Mouse (Mus musculus) kidney, embryonic 15.5 days (tissue): Measurements from ENCODE around the gene Schip1. TPM values are rescaled to one million over a fixed set of nuclear protein-coding genes. Genes with fewer than 3 reads are reported as not detected.

Experiments used
- ATAC-seq: fragments of 200-750 bp; cut with Nextera tagmentation; replicated peaks from 2 replicates; pipeline ENCODE4 v1.8.0; 2017; ENCODE audit warnings: moderate TSS enrichment; ENCODE audit not compliant: low FRiP score
- H3K27ac ChIP-seq: fragments of 300-500 bp; sonication (generic); 2 replicates; pipeline ENCODE4 v1.5.1; 2015; ENCODE audit warnings: mild to moderate bottlenecking, inconsistent platforms
- H3K27me3 ChIP-seq: fragments of 300-500 bp; sonication (generic); 2 replicates; pipeline ENCODE4 v1.6.1; 2015; ENCODE audit warnings: inconsistent platforms
- H3K36me3 ChIP-seq: fragments of 300-500 bp; sonication (generic); 2 replicates; pipeline ENCODE4 v1.6.1; 2015; ENCODE audit warnings: inconsistent platforms
- H3K4me1 ChIP-seq: fragments of 300-500 bp; sonication (generic); 2 replicates; pipeline ENCODE4 v1.6.1; 2015; ENCODE audit warnings: inconsistent platforms
- H3K4me2 ChIP-seq: fragments of 300-500 bp; sonication (generic); 2 replicates; pipeline ENCODE4 v1.6.1; 2015; ENCODE audit warnings: moderate library complexity, mild to moderate bottlenecking, inconsistent platforms
- H3K4me3 ChIP-seq: fragments of 300-500 bp; sonication (generic); replicated peaks from 2 replicates; pipeline ENCODE4 v1.5.1; 2015; ENCODE audit warnings: mild to moderate bottlenecking, inconsistent platforms
- H3K9ac ChIP-seq: fragments of 300-500 bp; sonication (generic); 2 replicates; pipeline ENCODE4 v1.6.1; 2015; ENCODE audit warnings: mild to moderate bottlenecking, inconsistent platforms
- H3K9me3 ChIP-seq: fragments of 300-500 bp; sonication (generic); replicated peaks from 2 replicates; pipeline ENCODE4 v1.6.1; 2016; ENCODE audit warnings: inconsistent platforms
- WGBS: fragments of 180-500 bp; shearing (Covaris S2); methylation state at CpG from one replicate; pipeline ENCODE4 v1.1.7; 2015; ENCODE audit warnings: mixed read lengths; 5-methylcytosine and 5-hydroxymethylcytosine counted together
- polyA plus RNA-seq: library from polyadenylated mRNA; unstranded; fragments of >200 nt; fragmentation: Nextera tagmentation; extraction: Ambion mirVana; gene quantifications from 2 replicates; pipeline ENCODE4 v1.2.1, GENCODE M21; 2015

The Schip1 gene
- polyA plus RNA-seq, 1 experiment from 2014 or later = 51.3 TPM

- 94% methylated on average over 3 of the region's 3 CpGs for WGBS
- Histone ChIP-seq H3K4me2 (no peak overlapping the region), H3K9ac (no peak overlapping the region), H3K9me3 (no peaks in the 10 kb centered on the region), H3K27ac (no peak overlapping the region), H3K4me3 (no peak overlapping the region), H3K27me3 (no peaks in the 10 kb centered on the region), H3K4me1 (peaks cover 18% of the 10 kb centered on the region; the same call in 1 of the 2 replicates), H3K36me3 (peaks cover 17% of the 10 kb centered on the region)
- no peak for ATAC-seq
Measured at GRCm38 (mm10) chr3:68621971-68622370, 557.4 kb downstream of the Schip1 start.

- no peaks in the 10 kb centered on the region for H3K9me3 ChIP-seq
- WGBS = 87% methylated on average over 5 of the region's 5 CpGs
- no peak overlapping the region for H3K9ac ChIP-seq
- no peak overlapping the region for H3K4me2 ChIP-seq
- ATAC-seq = no peak
- no peaks in the 10 kb centered on the region for H3K27me3 ChIP-seq
- no peak overlapping the region for H3K27ac ChIP-seq
- H3K4me3 ChIP-seq = no peak overlapping the region
- peaks cover 17% of the 10 kb centered on the region; the same call in 1 of the 2 replicates for H3K4me1 ChIP-seq
- peaks cover 17% of the 10 kb centered on the region for H3K36me3 ChIP-seq
Measured at GRCm38 (mm10) chr3:68623036-68623435, 558.4 kb downstream of the Schip1 start.

GRCm38 (mm10) chr3:68624471-68624870 is 559.9 kb downstream of the Schip1 start:
- Histone ChIP-seq H3K4me3 (no peak overlapping the region), H3K36me3 (peaks cover 17% of the 10 kb centered on the region), H3K9ac (no peak overlapping the region), H3K27me3 (no peaks in the 10 kb centered on the region), H3K4me1 (peaks cover 13% of the 10 kb centered on the region; the same call in 1 of the 2 replicates), H3K9me3 (no peaks in the 10 kb centered on the region), H3K27ac (no peak overlapping the region), H3K4me2 (no peak overlapping the region)
- no peak for ATAC-seq
- WGBS = 87% methylated on average over 6 of the region's 6 CpGs

GRCm38 (mm10) chr3:68630261-68630660 is 565.7 kb downstream of the Schip1 start:
- no peaks in the 10 kb centered on the region for H3K27me3 ChIP-seq
- H3K4me1 ChIP-seq = peaks cover 3% of the 10 kb centered on the region; the same call in 1 of the 2 replicates
- WGBS = 80% methylated on average over 4 of the region's 4 CpGs
- no peak overlapping the region for H3K4me2 ChIP-seq
- no peak for ATAC-seq
- H3K9ac ChIP-seq = no peak overlapping the region
- no peak overlapping the region for H3K4me3 ChIP-seq
- 0 out of 2 replicates have a peak, but pooled peaks cover 4% of the 10 kb centered on the region for H3K36me3 ChIP-seq
- no peaks in the 10 kb centered on the region for H3K9me3 ChIP-seq
- no peak overlapping the region for H3K27ac ChIP-seq

GRCm38 (mm10) chr3:68630821-68631220 is 566.2 kb downstream of the Schip1 start:
- Histone ChIP-seq H3K9ac (no peak overlapping the region), H3K36me3 (0 out of 2 replicates have a peak, but pooled peaks cover 4% of the 10 kb centered on the region), H3K4me2 (no peak overlapping the region), H3K9me3 (no peaks in the 10 kb centered on the region), H3K4me3 (no peak overlapping the region), H3K4me1 (no peaks in the 10 kb centered on the region), H3K27me3 (no peaks in the 10 kb centered on the region), H3K27ac (no peak overlapping the region)
- 56% methylated on average over 3 of the region's 3 CpGs for WGBS
- ATAC-seq = no peak

- WGBS = 73% methylated on average over 3 of the region's 3 CpGs
Measured at GRCm38 (mm10) chr3:68632714-68633113, 568.1 kb downstream of the Schip1 start.

GRCm38 (mm10) chr3:68633577-68633976 is 569.0 kb downstream of the Schip1 start:
- Histone ChIP-seq H3K9me3 (no peaks in the 10 kb centered on the region), H3K4me2 (no peak overlapping the region), H3K36me3 (no peaks in the 10 kb centered on the region), H3K27me3 (no peaks in the 10 kb centered on the region), H3K27ac (no peak overlapping the region), H3K4me1 (no peaks in the 10 kb centered on the region), H3K4me3 (no peak overlapping the region), H3K9ac (no peak overlapping the region)
- 92% methylated on average over 4 of the region's 4 CpGs for WGBS
- ATAC-seq = no peak

More at GRCm38 (mm10) chr3:68632714-68633113, 568.1 kb downstream of the Schip1 start:
- Histone ChIP-seq H3K36me3 (no peaks in the 10 kb centered on the region), H3K9ac (no peak overlapping the region), H3K4me2 (no peak overlapping the region), H3K27ac (no peak overlapping the region), H3K9me3 (no peaks in the 10 kb centered on the region), H3K27me3 (no peaks in the 10 kb centered on the region), H3K4me1 (no peaks in the 10 kb centered on the region), H3K4me3 (no peak overlapping the region)
- ATAC-seq = no peak

GRCm38 (mm10) chr3:68637960-68638359 is 573.4 kb downstream of the Schip1 start:
- Histone ChIP-seq H3K9ac (no peak overlapping the region), H3K9me3 (no peaks in the 10 kb centered on the region), H3K4me1 (no peaks in the 10 kb centered on the region), H3K27me3 (no peaks in the 10 kb centered on the region), H3K27ac (no peak overlapping the region), H3K4me2 (no peak overlapping the region), H3K4me3 (no peak overlapping the region), H3K36me3 (no peaks in the 10 kb centered on the region)
- ATAC-seq = no peak
- 46% methylated on average over 7 of the region's 7 CpGs for WGBS

- no peak overlapping the region for H3K4me2 ChIP-seq
- no peaks in the 10 kb centered on the region for H3K27me3 ChIP-seq
- H3K4me3 ChIP-seq = no peak overlapping the region
- WGBS = 85% methylated on average over 1 of the region's 1 CpGs
- ATAC-seq = no peak
- H3K9ac ChIP-seq = no peak overlapping the region
- no peaks in the 10 kb centered on the region for H3K36me3 ChIP-seq
- no peak overlapping the region for H3K27ac ChIP-seq
- no peaks in the 10 kb centered on the region for H3K9me3 ChIP-seq
- no peaks in the 10 kb centered on the region for H3K4me1 ChIP-seq
Measured at GRCm38 (mm10) chr3:68638703-68639102, 574.1 kb downstream of the Schip1 start.

GRCm38 (mm10) chr3:68642935-68643334 is 578.3 kb downstream of the Schip1 start:
- Histone ChIP-seq H3K9me3 (no peaks in the 10 kb centered on the region), H3K27me3 (no peaks in the 10 kb centered on the region), H3K27ac (no peak overlapping the region), H3K4me1 (peaks cover 8% of the 10 kb centered on the region; the same call in 1 of the 2 replicates), H3K9ac (no peak overlapping the region), H3K4me2 (no peak overlapping the region), H3K36me3 (no peaks in the 10 kb centered on the region), H3K4me3 (no peak overlapping the region)
- WGBS = 83% methylated on average over 7 of the region's 7 CpGs
- ATAC-seq = no peak

- no peak for ATAC-seq
Measured at GRCm38 (mm10) chr3:68646387-68647130, 582.0 kb downstream of the Schip1 start.

GRCm38 (mm10) chr3:68647282-68647681 is 582.7 kb downstream of the Schip1 start:
- 44% methylated on average over 3 of the region's 3 CpGs for WGBS

More at GRCm38 (mm10) chr3:68646387-68647130, 582.0 kb downstream of the Schip1 start:
- no peak overlapping the region for H3K9ac ChIP-seq
- no peaks in the 10 kb centered on the region for H3K27me3 ChIP-seq
- H3K4me1 ChIP-seq = peaks cover 8% of the 10 kb centered on the region; the same call in 1 of the 2 replicates
- H3K4me3 ChIP-seq = no peak overlapping the region
- no peaks in the 10 kb centered on the region for H3K36me3 ChIP-seq
- no peak overlapping the region for H3K4me2 ChIP-seq
- no peak overlapping the region for H3K27ac ChIP-seq
- no peaks in the 10 kb centered on the region for H3K9me3 ChIP-seq
- WGBS = 89% methylated on average over 6 of the region's 6 CpGs

More at GRCm38 (mm10) chr3:68647282-68647681, 582.7 kb downstream of the Schip1 start:
- H3K36me3 ChIP-seq = no peaks in the 10 kb centered on the region
- no peak overlapping the region for H3K4me2 ChIP-seq
- H3K27ac ChIP-seq = peak overlapping the region; percentile 62
- no peaks in the 10 kb centered on the region for H3K27me3 ChIP-seq
- no peaks in the 10 kb centered on the region for H3K9me3 ChIP-seq
- peaks cover 8% of the 10 kb centered on the region; the same call in 1 of the 2 replicates for H3K4me1 ChIP-seq
- ATAC-seq = peak; percentile 69
- H3K4me3 ChIP-seq = no peak overlapping the region
- H3K9ac ChIP-seq = no peak overlapping the region
